Mouse (Mus musculus) cerebral cortex, adult 2 months (tissue): ENCODE data around the gene Lrp1.

Experiments
- WGBS: fragments of 180-500 bp; shearing (Covaris S2); methylation state at CpG from one replicate; pipeline ENCODE4 v1.1.7; 2018; 5-methylcytosine and 5-hydroxymethylcytosine counted together

Gene Lrp1

DNA sequence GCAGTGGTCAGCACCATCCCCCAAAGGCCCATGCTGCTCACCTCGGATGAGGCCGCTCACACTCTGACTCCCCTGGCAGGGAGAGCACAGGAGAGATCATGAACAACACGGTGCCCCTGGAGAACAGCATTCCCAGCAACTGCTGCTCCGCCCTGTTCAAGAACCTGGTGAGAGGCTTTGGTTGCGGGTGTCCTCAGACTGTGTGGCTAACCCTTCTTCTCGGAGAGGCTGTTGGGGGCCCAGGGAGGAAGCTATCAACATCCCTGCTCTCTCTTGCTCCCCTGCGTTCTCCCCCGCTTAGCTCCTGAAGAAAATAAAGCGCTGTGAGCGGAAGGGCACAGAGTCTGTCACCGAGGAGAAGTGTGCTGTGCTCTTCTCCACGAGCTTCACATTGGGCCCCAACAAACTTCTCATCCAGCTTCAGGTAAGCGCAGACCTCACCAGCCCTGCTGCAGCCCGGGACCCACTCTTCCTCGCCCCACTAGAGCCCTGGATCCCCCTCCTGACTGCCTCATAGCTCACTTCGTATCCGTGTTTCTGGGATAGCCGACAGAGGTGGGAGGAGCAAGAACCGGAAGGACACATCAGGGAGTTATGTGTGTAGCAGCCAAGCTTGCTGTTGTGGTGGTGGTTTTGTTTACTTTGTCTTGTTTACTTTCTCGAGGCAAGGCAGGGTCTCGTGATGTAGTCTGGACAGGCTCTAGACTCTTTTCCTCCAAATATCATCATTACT, 32.1 kb upstream of the Lrp1 start:
- WGBS: 70% methylated on average over 21 of the region's 21 CpGs

GRCm38 (mm10) chr10:127645791-127646190, 24.8 kb upstream of the Lrp1 start:
- WGBS: 91% methylated on average over 2 of the region's 2 CpGs

DNA sequence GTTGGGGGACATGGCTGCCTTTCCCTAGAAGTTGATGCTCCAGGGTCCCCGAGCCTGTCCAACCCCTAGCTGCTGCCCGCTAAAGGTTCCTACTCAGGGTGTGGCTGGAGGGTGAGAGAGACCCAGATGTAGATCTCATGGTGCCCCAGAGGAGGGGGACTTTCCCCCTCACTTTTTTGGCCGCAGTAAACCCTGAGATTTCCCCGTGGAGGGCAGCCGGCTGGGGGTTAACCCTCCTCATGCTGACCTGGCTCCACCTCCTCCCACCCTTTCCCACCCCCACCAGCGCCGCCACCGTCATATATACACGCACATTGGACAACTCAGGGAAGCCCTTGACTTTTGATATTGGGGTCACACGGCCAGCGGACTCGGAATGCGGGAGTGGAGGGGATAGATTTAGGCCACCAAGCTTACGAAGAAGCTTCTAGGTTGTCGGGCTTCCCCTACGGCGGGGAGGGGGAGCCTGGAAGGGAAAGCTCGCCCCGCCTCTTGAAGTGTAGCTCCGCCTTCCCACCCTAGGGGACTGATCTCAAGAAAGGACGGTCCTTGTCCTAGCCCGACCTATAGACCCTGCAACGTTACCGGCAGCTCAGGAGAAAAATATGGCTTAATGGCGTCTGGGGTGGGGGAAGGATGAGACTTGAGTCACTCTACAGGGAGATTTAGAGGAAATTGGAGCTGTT, 22.7 kb upstream of the Lrp1 start:
- 11% methylated on average over 25 of the region's 25 CpGs for WGBS

DNA sequence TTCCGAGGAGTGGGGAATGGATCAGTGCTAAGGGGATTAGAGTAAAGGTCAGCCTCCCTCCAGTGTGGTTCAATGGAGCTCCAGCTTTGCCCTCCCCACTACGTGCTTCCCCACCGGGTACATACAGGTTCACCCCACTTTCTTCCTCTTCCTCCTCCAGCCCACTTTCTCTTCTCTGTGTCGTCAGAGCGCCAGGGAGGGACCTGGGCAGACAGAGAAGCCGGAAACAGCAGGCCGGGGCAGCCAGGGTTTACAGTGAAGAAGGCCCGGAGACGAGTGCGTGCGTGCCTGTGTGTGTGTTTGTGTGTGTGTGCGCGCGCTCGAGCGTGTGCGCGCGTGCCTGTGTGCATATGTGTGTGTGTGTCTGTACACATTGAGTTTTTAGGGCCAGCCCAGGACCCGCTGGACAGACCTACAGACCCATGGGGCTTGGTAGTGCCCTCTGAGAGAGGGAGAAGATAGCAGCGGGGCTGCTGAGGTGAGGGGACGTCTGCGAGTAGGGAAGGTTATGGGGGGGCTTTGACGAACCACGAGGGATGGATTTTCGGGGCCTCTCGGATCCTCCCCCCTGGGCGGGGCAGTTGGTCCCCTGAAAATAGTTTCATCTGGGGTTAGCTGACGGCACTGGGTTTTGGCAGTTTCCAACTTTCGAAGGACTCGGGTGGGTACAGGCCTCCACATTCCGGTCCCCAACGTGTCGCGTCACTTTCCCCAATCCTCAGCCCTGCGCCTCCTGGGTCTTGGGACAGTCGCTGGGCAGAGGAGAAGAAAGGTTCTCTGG, 22.0 kb upstream of the Lrp1 start, which contains the start of gene Stat6:
Gene Stat6 (plus strand): TSS at position 215 of the 781 bp plus-strand sequence.
- 17% methylated on average over 37 of the region's 37 CpGs for WGBS

- WGBS: 4% methylated on average over 19 of the region's 19 CpGs
Observed at GRCm38 (mm10) chr10:127641861-127642771, 21.2 kb upstream of the Lrp1 start.

GRCm38 (mm10) chr10:127640421-127640820, 19.5 kb upstream of the Lrp1 start:
- 76% methylated on average over 5 of the region's 5 CpGs for WGBS

DNA sequence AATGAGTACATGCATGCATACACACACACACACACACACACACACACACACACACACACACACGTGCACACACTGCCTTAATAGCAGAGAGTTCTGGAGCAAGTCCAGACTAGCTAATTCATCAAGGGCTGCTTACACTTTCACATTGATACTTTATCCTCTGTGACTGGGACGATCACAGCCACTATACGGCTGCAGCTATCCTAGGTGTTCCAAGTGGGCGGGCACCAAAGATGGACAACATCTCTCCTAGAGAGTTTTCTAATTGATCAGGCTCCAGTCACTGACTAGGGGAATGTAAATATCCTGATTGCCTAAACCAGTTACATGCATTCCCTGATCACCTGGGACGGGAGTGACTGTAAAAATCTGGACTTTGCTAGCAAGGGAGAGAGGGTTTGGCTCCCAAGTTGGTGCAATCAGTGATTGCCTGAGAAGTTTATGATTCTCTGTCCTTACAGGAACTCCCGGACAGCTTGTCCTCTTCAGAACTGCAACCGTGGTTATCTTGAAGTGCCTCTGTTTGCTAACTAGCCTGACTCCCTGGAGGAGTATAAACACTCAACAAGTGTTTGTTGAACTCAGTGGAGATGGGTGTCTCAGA, 11.8 kb upstream of the Lrp1 start:
- 78% methylated on average over 7 of the region's 7 CpGs for WGBS

DNA sequence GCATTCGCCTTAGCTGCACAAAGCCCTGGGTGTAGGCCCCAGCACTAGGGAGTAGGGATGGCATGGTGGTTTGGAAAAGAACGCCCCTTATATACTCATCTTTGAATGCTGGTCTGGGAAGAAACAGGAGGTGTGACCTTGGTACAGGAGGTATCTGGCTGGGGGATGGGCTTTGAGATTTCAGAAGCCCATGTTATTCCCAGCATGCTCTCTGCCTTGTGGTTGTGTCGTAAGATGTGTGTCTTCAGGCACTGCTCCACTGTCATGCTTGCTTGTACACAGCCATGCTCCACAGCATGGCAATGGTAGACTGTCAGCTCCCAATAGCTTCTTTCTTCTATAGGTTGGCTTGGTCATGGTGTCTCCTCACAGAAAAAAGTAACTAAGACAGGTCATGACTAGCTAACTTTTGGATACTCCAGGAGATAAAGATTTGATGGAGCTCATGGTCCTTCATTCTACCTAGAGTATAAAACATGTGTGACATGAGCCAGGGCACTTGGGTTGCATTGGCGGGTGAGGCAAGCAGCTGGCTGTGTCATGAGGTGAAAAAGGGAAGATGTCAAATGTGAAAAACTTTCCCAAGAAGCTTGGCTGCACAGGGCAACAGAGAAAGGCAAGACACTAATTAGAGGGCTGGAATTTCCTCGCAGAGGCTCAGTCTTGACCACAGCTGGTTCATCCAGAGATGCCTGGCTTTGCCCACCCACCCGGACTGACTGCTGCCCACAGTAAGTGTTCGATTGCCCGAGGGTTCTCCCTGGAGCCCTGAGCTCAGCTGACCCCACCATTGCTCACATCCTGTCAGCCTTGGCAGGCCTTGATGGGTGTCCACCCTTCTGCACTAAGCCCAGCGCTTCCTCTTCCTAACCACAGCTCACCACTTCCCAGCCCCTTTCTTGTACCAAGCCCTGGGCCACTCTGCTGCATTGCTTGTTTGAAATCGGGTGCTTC, 10.6 kb upstream of the Lrp1 start:
- 83% methylated on average over 10 of the region's 10 CpGs for WGBS

DNA sequence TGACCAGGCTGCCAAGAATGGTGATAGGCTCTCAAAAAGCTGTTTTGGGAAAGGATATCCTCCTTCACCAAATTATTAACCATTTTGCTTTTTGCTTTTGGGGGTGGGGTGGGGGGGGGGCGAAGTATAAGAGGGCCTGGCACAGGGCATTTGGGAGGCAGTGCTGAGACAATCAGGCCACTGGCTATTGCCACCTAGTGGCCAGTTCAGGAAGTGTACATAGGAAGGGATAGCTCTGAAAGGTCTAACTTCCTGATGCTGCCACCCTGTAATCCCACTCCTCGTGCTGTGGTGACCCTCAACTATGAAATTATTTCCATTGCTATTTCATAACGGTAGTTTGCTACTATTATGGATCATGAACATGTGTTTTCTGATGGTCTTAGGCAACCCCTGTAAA, 5.5 kb upstream of the Lrp1 start:
- WGBS: 82% methylated on average over 3 of the region's 3 CpGs

DNA sequence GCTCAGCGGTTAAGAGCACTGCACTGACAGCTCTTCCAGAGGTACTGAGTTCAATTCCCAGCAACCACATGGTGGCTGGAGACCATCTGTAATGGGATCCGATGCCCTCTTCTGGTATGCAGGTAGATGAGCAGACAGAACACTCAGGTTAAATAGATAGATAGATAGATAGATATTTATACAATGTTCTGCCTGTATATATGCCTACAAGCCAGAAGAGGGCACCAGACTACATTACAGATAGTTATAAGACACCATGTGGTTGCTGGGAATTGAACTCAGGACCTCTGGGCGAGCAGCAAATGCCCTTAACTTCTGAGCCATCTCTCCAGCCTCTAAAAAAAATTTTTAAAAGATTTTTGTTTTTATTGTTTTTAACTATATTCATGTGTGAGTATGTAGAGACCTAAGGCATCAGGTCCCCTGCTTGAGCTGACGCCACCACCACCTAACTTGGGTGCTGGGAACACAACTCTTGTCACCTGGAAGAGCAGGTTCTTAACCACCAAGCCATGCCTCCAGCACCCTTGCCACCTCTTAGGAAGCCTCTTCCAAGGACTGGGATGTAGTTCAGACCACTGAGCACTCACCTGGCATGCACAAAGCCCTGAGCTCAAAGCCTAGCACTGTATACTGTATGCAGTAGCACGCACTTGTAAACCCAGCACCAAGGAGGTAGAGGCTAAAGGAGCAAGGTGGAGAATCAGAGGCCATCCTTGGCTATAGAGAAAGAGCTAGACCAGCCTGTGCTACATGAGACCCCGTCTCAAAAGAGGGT, 2.7 kb upstream of the Lrp1 start:
- 97% methylated on average over 6 of the region's 6 CpGs for WGBS

- WGBS: 72% methylated on average over 4 of the region's 4 CpGs
Observed at GRCm38 (mm10) chr10:127622661-127623060, 1.7 kb upstream of the Lrp1 start.

- 5% methylated on average over 13 of the region's 13 CpGs for WGBS
Observed at GRCm38 (mm10) chr10:127622057-127622392, 1.1 kb upstream of the Lrp1 start.

GRCm38 (mm10) chr10:127621191-127622056, 476 bp upstream of the Lrp1 start:
- WGBS: under 1% methylated on average over 36 of the region's 39 CpGs

DNA sequence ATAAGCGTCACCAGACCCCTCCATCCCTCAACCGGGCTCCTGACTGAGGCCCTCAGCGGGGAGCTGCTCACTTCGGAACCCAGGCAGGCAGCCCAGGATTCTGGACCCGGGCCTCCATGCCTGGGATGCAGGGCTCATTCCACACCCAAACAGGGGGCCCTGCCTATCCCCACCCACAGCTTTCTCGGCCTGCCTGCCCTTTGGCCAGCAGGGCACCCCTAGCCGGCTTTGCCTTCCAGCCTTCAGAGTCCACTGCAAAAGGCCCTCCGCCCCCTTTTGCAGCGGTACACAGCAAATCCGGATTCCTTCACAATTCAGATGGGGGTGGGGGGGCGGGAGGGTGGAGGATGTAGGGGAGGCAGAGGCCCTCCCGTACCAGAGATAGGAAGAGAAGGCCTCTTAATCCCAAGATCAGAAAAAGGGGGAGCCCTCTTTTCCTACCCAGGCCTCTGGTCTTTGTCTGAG, 975 bp downstream of the Lrp1 start:
- WGBS: 10% methylated on average over 12 of the region's 12 CpGs

- 14% methylated on average over 8 of the region's 8 CpGs for WGBS
Observed at GRCm38 (mm10) chr10:127619119-127619721, 1.7 kb downstream of the Lrp1 start.

DNA sequence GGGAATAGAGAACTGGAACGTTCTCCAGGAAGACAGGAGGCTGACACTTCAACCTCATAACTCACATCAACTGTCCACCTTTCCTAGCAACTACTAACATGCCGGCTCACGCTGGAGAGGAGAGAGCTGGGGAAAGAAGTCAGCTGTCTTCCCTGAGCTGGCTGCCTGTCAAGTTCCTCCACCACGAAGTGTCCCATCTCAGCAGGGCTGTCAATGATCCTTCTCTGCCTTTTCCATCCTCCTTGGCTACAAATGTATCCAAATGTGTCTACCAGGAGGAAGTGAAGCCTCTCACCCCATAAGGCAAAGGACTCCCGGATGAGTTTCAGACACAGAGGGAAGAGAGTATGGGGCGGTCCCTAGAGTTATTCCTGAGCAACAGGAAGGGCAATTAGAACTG, 2.8 kb downstream of the Lrp1 start:
- 19% methylated on average over 6 of the region's 6 CpGs for WGBS

DNA sequence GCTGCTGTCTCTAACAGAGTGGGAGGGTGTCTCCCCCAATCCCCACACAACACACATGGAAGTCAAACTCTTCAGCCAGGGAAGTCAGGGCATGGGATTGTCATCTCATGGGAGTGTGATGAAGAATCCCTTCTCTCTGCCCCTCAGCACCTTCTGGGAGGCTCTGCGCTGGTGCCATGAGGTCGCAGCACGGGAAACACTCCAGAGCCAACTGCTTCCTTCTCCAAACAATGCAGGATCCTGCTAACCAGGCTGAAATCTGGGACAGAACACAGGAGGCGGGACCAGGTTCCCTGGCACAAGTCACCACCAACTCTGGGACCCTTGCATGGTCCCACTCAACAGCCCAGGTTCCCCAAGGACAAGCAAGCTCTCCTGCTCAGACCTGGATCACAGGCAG, 3.7 kb downstream of the Lrp1 start:
- WGBS: 42% methylated on average over 4 of the region's 4 CpGs

DNA sequence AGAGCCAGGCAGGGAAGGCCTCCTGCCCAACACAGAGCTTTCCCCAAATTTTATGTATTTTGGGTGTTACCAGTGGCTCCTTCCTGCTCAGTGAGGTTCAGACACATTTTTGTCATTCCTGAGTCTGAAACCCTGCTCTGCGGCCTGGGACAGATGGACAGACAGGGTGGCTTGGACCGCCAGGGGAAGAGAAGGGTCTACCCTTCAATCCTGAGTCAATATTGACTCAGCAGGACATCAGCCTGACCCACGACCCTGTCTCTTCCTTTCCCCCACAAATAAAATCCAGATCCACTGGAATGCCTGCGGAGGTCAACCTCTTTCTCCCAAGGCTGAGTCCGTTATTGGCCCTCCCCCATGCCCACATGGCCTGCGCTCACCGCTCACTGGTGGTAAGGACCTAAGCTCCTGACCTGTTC, 4.7 kb downstream of the Lrp1 start:
- WGBS: 66% methylated on average over 7 of the region's 7 CpGs
